Mouse (Mus musculus): Measurements from ENCODE around the gene Ubald2.
"Not testable (repeated sequence)": the region's sequence is repeated elsewhere in the genome, so short reads cannot be mapped to it uniquely, and the experiment has no call there.

Ubald2 gene

GRCm38 (mm10) chr11:116433356-116434286, at the start of gene Ubald2:
Gene Ubald2, plus strand, starts transcription at chr11:116434094.
- DNase-seq (ENCODE audit: inconsistent ontology term) = peak; percentile 100

- no peak for DNase-seq (ENCODE audit: inconsistent ontology term)
Observed at GRCm38 (mm10) chr11:116384171-116384570, 49.7 kb upstream of the Ubald2 start.

GRCm38 (mm10) chr11:116385999-116386398, 47.9 kb upstream of the Ubald2 start:
- peak; percentile 42 for DNase-seq (ENCODE audit: inconsistent ontology term)

GRCm38 (mm10) chr11:116387086-116388071, 46.5 kb upstream of the Ubald2 start:
- peak; percentile 74 for DNase-seq (ENCODE audit: inconsistent ontology term)

- DNase-seq (ENCODE audit: inconsistent ontology term) = peak; percentile 75
Observed at GRCm38 (mm10) chr11:116388841-116389480, 44.9 kb upstream of the Ubald2 start.

GRCm38 (mm10) chr11:116394769-116395168, 39.1 kb upstream of the Ubald2 start:
- no peak for DNase-seq (ENCODE audit: inconsistent ontology term)

GRCm38 (mm10) chr11:116396276-116396933, 37.5 kb upstream of the Ubald2 start:
- no peak for DNase-seq (ENCODE audit: inconsistent ontology term)

GRCm38 (mm10) chr11:116396934-116397330, 37.0 kb upstream of the Ubald2 start:
- no peak for DNase-seq (ENCODE audit: inconsistent ontology term)

- no peak for DNase-seq (ENCODE audit: inconsistent ontology term)
Observed at GRCm38 (mm10) chr11:116397517-116398347, 36.2 kb upstream of the Ubald2 start.

GRCm38 (mm10) chr11:116398348-116398677, 35.6 kb upstream of the Ubald2 start:
- no peak for DNase-seq (ENCODE audit: inconsistent ontology term)

- no peak for DNase-seq (ENCODE audit: inconsistent ontology term)
Observed at GRCm38 (mm10) chr11:116400560-116400959, 33.3 kb upstream of the Ubald2 start.

GRCm38 (mm10) chr11:116405601-116406000, 28.3 kb upstream of the Ubald2 start:
- no peak for DNase-seq (ENCODE audit: inconsistent ontology term)

- no peak for DNase-seq (ENCODE audit: inconsistent ontology term)
Observed at GRCm38 (mm10) chr11:116406231-116406728, 27.6 kb upstream of the Ubald2 start.

GRCm38 (mm10) chr11:116409008-116409407, 24.9 kb upstream of the Ubald2 start:
- no peak for DNase-seq (ENCODE audit: inconsistent ontology term)

- DNase-seq (ENCODE audit: inconsistent ontology term) = not testable (repeated sequence)
Observed at GRCm38 (mm10) chr11:116410415-116410814, 23.5 kb upstream of the Ubald2 start.

- DNase-seq (ENCODE audit: inconsistent ontology term) = peak; percentile 39
Observed at GRCm38 (mm10) chr11:116411582-116411981, 22.3 kb upstream of the Ubald2 start.

GRCm38 (mm10) chr11:116412028-116412827, 21.7 kb upstream of the Ubald2 start:
- peak; percentile 41 for DNase-seq (ENCODE audit: inconsistent ontology term)

- peak; percentile 89 for DNase-seq (ENCODE audit: inconsistent ontology term)
Observed at GRCm38 (mm10) chr11:116412904-116413630, 20.8 kb upstream of the Ubald2 start, which contains the start of gene Rnf157. Gene Rnf157, minus strand, starts transcription at chr11:116413032.
